In genomic region chr4:154471447-154472101, GRCm38 (mm10) we compare ENCODE assay signal across 9 mouse cellular contexts.
A peak's percentile ranks its signal among the peaks of the same experiment; 100 is the strongest.
DNase-seq lines count a peak whose midpoint lies in the region; ATAC-seq and TF ChIP-seq lines count a peak whose summit lies in the region.
"Had no signal": no experiment of that assay in that cellular context is flagged by ENCODE, and none has a peak within 500 bp of the region (broad histone marks: within the 10 kb centered on the region; RNA-seq: fewer than 3 reads in every experiment).

No protein-coding gene starts in this region.

- TF ChIP-seq CTCF in stomach, postnatal 0 days (IDR thresholded peaks at IDR 0.05; ENCODE audit: low read depth) = no peak

- no peak for DNase-seq in lung, adult 18-20 months
- DNase-seq in hindbrain, embryonic 10.5 days (ENCODE audit: low spot score) = peak; percentile 77
- peak; percentile 84 for DNase-seq in midbrain, embryonic 10.5 days (ENCODE audit: low spot score)
- DNase-seq in stomach, postnatal 0 days (ENCODE audit: low spot score) = peak; percentile 58
- no peak for DNase-seq in thymus, postnatal 36 days
- no peak for DNase-seq in urinary bladder, adult 18-20 months (ENCODE audit: low spot score in 2 of 2)
- DNase-seq: lung, postnatal 36 days had no signal

- peak overlapping the region; percentile 14; the same call in 1 of the 2 replicates for H3K4me2 ChIP-seq in lung, embryonic 16.5 days (ENCODE audit: low read depth, low read length)
- H3K4me2 ChIP-seq in stomach, postnatal 0 days (replicated peaks; ENCODE audit: low read depth) = no peak overlapping the region

- no peaks in the 10 kb centered on the region for H3K9me3 ChIP-seq in lung, embryonic 16.5 days (ENCODE audit: control insufficient read depth, low read length)
- no peaks in the 10 kb centered on the region for H3K9me3 ChIP-seq in hindbrain, embryonic 10.5 days
- no peaks in the 10 kb centered on the region for H3K9me3 ChIP-seq in midbrain, embryonic 10.5 days (replicated peaks)
- no peaks in the 10 kb centered on the region for H3K9me3 ChIP-seq in stomach, postnatal 0 days (ENCODE audit: control insufficient read depth, low read length)

- WGBS in lung, embryonic 16.5 days = 19% methylated on average over 17 of the region's 17 CpGs
- whole genome bisulfite sequencing in hindbrain, embryonic 10.5 days = 11% methylated on average over 17 of the region's 17 CpGs
- 8% methylated on average over 17 of the region's 17 CpGs for WGBS in midbrain, embryonic 10.5 days
- WGBS in stomach, postnatal 0 days = 25% methylated on average over 17 of the region's 17 CpGs

- TF ChIP-seq EP300 in stomach, postnatal 0 days (optimal IDR thresholded peaks at IDR 0.05) = no peak

- no peak for ATAC-seq in lung, embryonic 16.5 days (ENCODE audit: low read depth)
- peak; percentile 78 for ATAC-seq in stomach, postnatal 0 days (ENCODE audit: low FRiP score, low TSS enrichment)
- no peak for ATAC-seq in erythroid progenitor cell, adult 5-6 weeks (replicated peaks; ENCODE audit: low FRiP score, poor library complexity, severe bottlenecking)

- no peak overlapping the region for H3K9ac ChIP-seq in lung, embryonic 16.5 days (ENCODE audit: low read length)
- no peak overlapping the region for H3K9ac ChIP-seq in stomach, postnatal 0 days (ENCODE audit: low read length)

- peaks cover 30% of the 10 kb centered on the region for H3K27me3 ChIP-seq in lung, embryonic 16.5 days (ENCODE audit: control insufficient read depth, insufficient read depth, low read depth, low read length)
- peaks cover 97% of the 10 kb centered on the region for H3K27me3 ChIP-seq in hindbrain, embryonic 10.5 days (ENCODE audit: insufficient read depth, poor library complexity, severe bottlenecking)
- peaks cover 94% of the 10 kb centered on the region for H3K27me3 ChIP-seq in midbrain, embryonic 10.5 days (ENCODE audit: low read depth, poor library complexity, severe bottlenecking)
- H3K27me3 ChIP-seq in stomach, postnatal 0 days (ENCODE audit: control insufficient read depth, insufficient read depth, low read length) = no peaks in the 10 kb centered on the region

- no peak overlapping the region for H3K27ac ChIP-seq in lung, embryonic 16.5 days (ENCODE audit: low read length)
- peak overlapping the region; percentile 84 for H3K27ac ChIP-seq in hindbrain, embryonic 10.5 days
- H3K27ac ChIP-seq in midbrain, embryonic 10.5 days (replicated peaks) = peak overlapping the region; percentile 75
- H3K27ac ChIP-seq in stomach, postnatal 0 days (replicated peaks) = 0 out of 2 replicates have a peak overlapping the region, but pooled peaks have one; percentile 4

- peaks cover 28% of the 10 kb centered on the region for H3K4me1 ChIP-seq in lung, embryonic 16.5 days (replicated peaks; ENCODE audit: control insufficient read depth, insufficient read depth, low read length)
- peaks cover 67% of the 10 kb centered on the region for H3K4me1 ChIP-seq in hindbrain, embryonic 10.5 days (replicated peaks)
- peaks cover 59% of the 10 kb centered on the region for H3K4me1 ChIP-seq in midbrain, embryonic 10.5 days
- H3K4me1 ChIP-seq in stomach, postnatal 0 days (replicated peaks; ENCODE audit: control insufficient read depth, insufficient read depth) = no peaks in the 10 kb centered on the region

- no peak overlapping the region for H3K4me3 ChIP-seq in lung, embryonic 16.5 days (ENCODE audit: low read length)
- peak overlapping the region; percentile 28 for H3K4me3 ChIP-seq in hindbrain, embryonic 10.5 days
- H3K4me3 ChIP-seq in midbrain, embryonic 10.5 days = peak overlapping the region; percentile 31; the same call in 1 of the 2 replicates
- no peak overlapping the region for H3K4me3 ChIP-seq in stomach, postnatal 0 days (ENCODE audit: low read depth, low read length)

- no peaks in the 10 kb centered on the region for H3K36me3 ChIP-seq in lung, embryonic 16.5 days (ENCODE audit: control insufficient read depth, insufficient read depth, low read length)
- H3K36me3 ChIP-seq in hindbrain, embryonic 10.5 days = no peaks in the 10 kb centered on the region
- H3K36me3 ChIP-seq in midbrain, embryonic 10.5 days = no peaks in the 10 kb centered on the region
- H3K36me3 ChIP-seq in stomach, postnatal 0 days (ENCODE audit: control insufficient read depth, insufficient read depth, low read length) = no peaks in the 10 kb centered on the region

Comparison
In these comparisons a context has a peak if more than half of its experiments do, and no peak if none do; other contexts are left out.
1. H3K4me3 ChIP-seq: peak in hindbrain, embryonic 10.5 days (single experiment) and midbrain, embryonic 10.5 days (single experiment); none in lung, embryonic 16.5 days (single experiment) and stomach, postnatal 0 days (single experiment).
2. DNase-seq: peak in hindbrain, embryonic 10.5 days (single experiment), midbrain, embryonic 10.5 days (single experiment) and stomach, postnatal 0 days (single experiment); none in lung, adult 18-20 months (0 of 2), thymus, postnatal 36 days (0 of 2) and urinary bladder, adult 18-20 months (0 of 2).